Mouse (Mus musculus) lung, embryonic 14.5 days (tissue): Measurements from ENCODE around the gene Ccnd1. TPM values are rescaled to one million over a fixed set of nuclear protein-coding genes. Genes with fewer than 3 reads are reported as not detected.

Source experiments
- ATAC-seq: fragments of 200-750 bp; cut with Nextera tagmentation; 2 replicates; pipeline ENCODE4 v1.8.0; 2017; ENCODE audit warnings: mild to moderate bottlenecking, moderate TSS enrichment, moderate library complexity; ENCODE audit not compliant: insufficient read depth
- DNase-seq: peaks from one replicate; pipeline ENCODE4 v3.0.0-alpha.2; 2015
- H3K27ac ChIP-seq: fragments of 300-500 bp; sonication (generic); 2 replicates; pipeline ENCODE4 v1.5.1; 2014; ENCODE audit warnings: low read depth, mild to moderate bottlenecking, moderate library complexity
- H3K27me3 ChIP-seq: fragments of 300-500 bp; sonication (generic); 2 replicates; pipeline ENCODE4 v1.6.1; 2014; ENCODE audit warnings: low read length, control low read depth; ENCODE audit not compliant: insufficient read depth
- H3K36me3 ChIP-seq: fragments of 300-500 bp; sonication (generic); 2 replicates; pipeline ENCODE4 v1.6.1; 2014; ENCODE audit warnings: control low read depth; ENCODE audit not compliant: insufficient read depth
- H3K4me1 ChIP-seq: fragments of 300-500 bp; sonication (generic); 2 replicates; pipeline ENCODE4 v1.6.1; 2014; ENCODE audit warnings: antibody characterized with exemption, control low read depth; ENCODE audit not compliant: insufficient read depth
- H3K4me2 ChIP-seq: fragments of 300-500 bp; sonication (generic); 2 replicates; pipeline ENCODE4 v1.6.1; 2014; ENCODE audit warnings: mild to moderate bottlenecking
- H3K4me3 ChIP-seq: fragments of 300-500 bp; sonication (generic); 2 replicates; pipeline ENCODE4 v1.5.1; 2014; ENCODE audit warnings: low read depth, low read length
- H3K9ac ChIP-seq: fragments of 300-500 bp; sonication (generic); 2 replicates; pipeline ENCODE4 v1.6.1; 2014
- H3K9me3 ChIP-seq: fragments of 300-500 bp; sonication (generic); 2 replicates; pipeline ENCODE4 v1.6.1; 2016; ENCODE audit warnings: low read depth, low read length, control low read depth
- CTCF ChIP-seq: IDR thresholded peaks from 2 replicates; pipeline ENCODE4 v1.5.1; 2016; ENCODE audit warnings: antibody characterized with exemption, low read depth
- WGBS: fragments of 180-500 bp; shearing (Covaris S2); extraction: QIAGEN DNeasy Blood & Tissue Kit; methylation state at CpG from one replicate; pipeline ENCODE4 v1.1.7; 2014; 5-methylcytosine and 5-hydroxymethylcytosine counted together
- polyA plus RNA-seq: library from polyadenylated mRNA; unstranded; fragments of >200 nt; fragmentation: Nextera tagmentation; extraction: Ambion mirVana; gene quantifications from 2 replicates; pipeline ENCODE4 v1.2.1, GENCODE M21; 2014

The Ccnd1 gene
- polyA plus RNA-seq, 1 experiment from 2014 or later = 154 TPM

- Histone ChIP-seq H3K4me1 (peaks cover 7% of the 10 kb centered on the region), H3K4me3 (peak overlapping the region; percentile 71), H3K9me3 (no peaks in the 10 kb centered on the region), H3K36me3 (no peaks in the 10 kb centered on the region), H3K27ac (peak overlapping the region; percentile 99), H3K4me2 (peak overlapping the region; percentile 97), H3K9ac (peak overlapping the region; percentile 58), H3K27me3 (0 out of 2 replicates have a peak, but pooled peaks cover 6% of the 10 kb centered on the region)
- ATAC-seq = peak; percentile 29
- TF ChIP-seq CTCF = peak; percentile 43; the same call in 1 of the 2 replicates
- WGBS = under 1% methylated on average over 45 of the region's 45 CpGs
- DNase-seq = peak; percentile 94
Observed at GRCm38 (mm10) chr7:144943254-144943653, 3.5 kb upstream of the Ccnd1 start.

GRCm38 (mm10) chr7:144942744-144943135 lies 3.0 kb upstream of the Ccnd1 start:
- no peak for DNase-seq
- H3K4me2 ChIP-seq = peak overlapping the region; percentile 97
- under 1% methylated on average over 20 of the region's 20 CpGs for WGBS
- peak overlapping the region; percentile 99 for H3K27ac ChIP-seq
- H3K9me3 ChIP-seq = no peaks in the 10 kb centered on the region
- peaks cover 7% of the 10 kb centered on the region for H3K4me1 ChIP-seq
- H3K4me3 ChIP-seq = peak overlapping the region; percentile 71
- peak overlapping the region; percentile 58 for H3K9ac ChIP-seq
- TF ChIP-seq CTCF = no peak
- H3K27me3 ChIP-seq = peaks cover 10% of the 10 kb centered on the region; the same call in 1 of the 2 replicates
- H3K36me3 ChIP-seq = 0 out of 2 replicates have a peak, but pooled peaks cover 1% of the 10 kb centered on the region
- no peak for ATAC-seq

- DNase-seq (peak; percentile 73), ATAC-seq (peak; percentile 6; the same call in 1 of the 2 replicates)
Observed at GRCm38 (mm10) chr7:144942071-144942743, 2.5 kb upstream of the Ccnd1 start.

GRCm38 (mm10) chr7:144941242-144941831 lies 1.6 kb upstream of the Ccnd1 start:
- Histone ChIP-seq H3K36me3 (peaks cover 15% of the 10 kb centered on the region), H3K9me3 (no peaks in the 10 kb centered on the region), H3K4me2 (peak overlapping the region; percentile 97), H3K4me3 (peak overlapping the region; percentile 71), H3K27ac (peak overlapping the region; percentile 99), H3K27me3 (peaks cover 11% of the 10 kb centered on the region; the same call in 1 of the 2 replicates), H3K9ac (peak overlapping the region; percentile 78), H3K4me1 (peaks cover 7% of the 10 kb centered on the region)
- under 1% methylated on average over 39 of the region's 39 CpGs for WGBS
- 0 out of 2 replicates have a peak, but pooled peaks have one; percentile 1 for TF ChIP-seq CTCF
- DNase-seq = peak; percentile 97
- ATAC-seq = peak; percentile 86

More at GRCm38 (mm10) chr7:144942071-144942743, 2.5 kb upstream of the Ccnd1 start:
- Histone ChIP-seq H3K36me3 (peaks cover 7% of the 10 kb centered on the region; the same call in 1 of the 2 replicates), H3K9ac (peak overlapping the region; percentile 58), H3K4me2 (peak overlapping the region; percentile 97), H3K27me3 (peaks cover 11% of the 10 kb centered on the region; the same call in 1 of the 2 replicates), H3K27ac (peak overlapping the region; percentile 99), H3K4me3 (peak overlapping the region; percentile 71), H3K4me1 (peaks cover 7% of the 10 kb centered on the region), H3K9me3 (no peaks in the 10 kb centered on the region)
- TF ChIP-seq CTCF = 0 out of 2 replicates have a peak, but pooled peaks have one; percentile 13
- WGBS = under 1% methylated on average over 35 of the region's 35 CpGs

- DNase-seq (no peak), ATAC-seq (no peak)
- Histone ChIP-seq H3K4me2 (peak overlapping the region; percentile 97), H3K4me1 (peaks cover 7% of the 10 kb centered on the region), H3K4me3 (peak overlapping the region; percentile 71), H3K36me3 (peaks cover 23% of the 10 kb centered on the region), H3K9ac (peak overlapping the region; percentile 82), H3K9me3 (no peaks in the 10 kb centered on the region), H3K27ac (peak overlapping the region; percentile 99), H3K27me3 (peaks cover 11% of the 10 kb centered on the region; the same call in 1 of the 2 replicates)
- WGBS = under 1% methylated on average over 11 of the region's 11 CpGs
- TF ChIP-seq CTCF = no peak
Observed at GRCm38 (mm10) chr7:144940585-144940984, 860 bp upstream of the Ccnd1 start.

- Histone ChIP-seq H3K9ac (peak overlapping the region; percentile 82), H3K4me2 (peak overlapping the region; percentile 97), H3K4me3 (peak overlapping the region; percentile 71), H3K27ac (peak overlapping the region; percentile 99), H3K36me3 (peaks cover 28% of the 10 kb centered on the region), H3K9me3 (no peaks in the 10 kb centered on the region), H3K4me1 (peaks cover 7% of the 10 kb centered on the region), H3K27me3 (peaks cover 11% of the 10 kb centered on the region; the same call in 1 of the 2 replicates)
- DNase-seq (peak; percentile 64), ATAC-seq (peak; percentile 10; the same call in 1 of the 2 replicates)
- WGBS = under 1% methylated on average over 22 of the region's 22 CpGs
- TF ChIP-seq CTCF = no peak
Observed at GRCm38 (mm10) chr7:144940003-144940571, 362 bp upstream of the Ccnd1 start.
